Mouse (Mus musculus) olfactory bulb, adult 2 months (tissue): Measurements from ENCODE around the gene Ubr1. TPM values are rescaled to one million over a fixed set of nuclear protein-coding genes. Genes with fewer than 3 reads are reported as not detected.

Experiments
- H3K27ac ChIP-seq: fragments of 200-500 bp; 2 replicates; pipeline ENCODE4 v1.5.1; 2012; ENCODE audit warnings: low read depth, low read length; ENCODE audit not compliant: insufficient read depth
- H3K4me1 ChIP-seq: fragments of 200-500 bp; 2 replicates; pipeline ENCODE4 v1.6.1; 2012; ENCODE audit warnings: low read length; ENCODE audit not compliant: control insufficient read depth, insufficient read depth
- H3K4me3 ChIP-seq: fragments of 200-500 bp; 2 replicates; pipeline ENCODE4 v1.5.1; 2012; ENCODE audit warnings: mild to moderate bottlenecking, low read depth, low read length, moderate library complexity; ENCODE audit not compliant: insufficient read depth
- CTCF ChIP-seq: fragments of 200-500 bp; IDR thresholded peaks from 2 replicates; pipeline ENCODE4 v1.5.1; 2012; ENCODE audit warnings: low read depth, mild to moderate bottlenecking, low read length, moderate library complexity; ENCODE audit not compliant: insufficient read depth
- POLR2A ChIP-seq: fragments of 200-500 bp; IDR thresholded peaks from 2 replicates; pipeline ENCODE4 v1.6.1; 2012; ENCODE audit warnings: mild to moderate bottlenecking, low read depth, low read length, moderate library complexity; ENCODE audit not compliant: insufficient read depth
- WGBS: fragments of 180-500 bp; shearing (Covaris S2); methylation state at CpG from one replicate; pipeline ENCODE4 v1.1.7; 2018; 5-methylcytosine and 5-hydroxymethylcytosine counted together
- polyA plus RNA-seq: library from polyadenylated mRNA; stranded (reverse); fragments of >200 nt; gene quantifications from 2 replicates; pipeline ENCODE4 v1.2.4, GENCODE M21; 2012; ENCODE audit warnings: low replicate concordance; ENCODE audit not compliant: missing spikeins, insufficient read depth, insufficient read length

The Ubr1 gene
- polyA plus RNA-seq, 1 experiment: not detected

- TF ChIP-seq POLR2A (no peak), CTCF (no peak)
- 91% methylated on average over 1 of the region's 1 CpGs for WGBS
- Histone ChIP-seq H3K4me1 (no peaks in the 10 kb centered on the region), H3K4me3 (no peak overlapping the region), H3K27ac (no peak overlapping the region)
These were observed 10.3 kb downstream of the Ubr1 start for GRCm38 (mm10) chr2:120960261-120960660.

- 94% methylated on average over 5 of the region's 5 CpGs for WGBS
- TF ChIP-seq CTCF: no peak
- no peak for TF ChIP-seq POLR2A
These were observed 10.7 kb downstream of the Ubr1 start for GRCm38 (mm10) chr2:120959827-120960226.

GRCm38 (mm10) chr2:120959363-120959762 is 11.2 kb downstream of the Ubr1 start:
- Histone ChIP-seq H3K4me1 (no peaks in the 10 kb centered on the region), H3K4me3 (no peak overlapping the region), H3K27ac (no peak overlapping the region)
- WGBS: 83% methylated on average over 2 of the region's 2 CpGs
- TF ChIP-seq POLR2A: no peak
- TF ChIP-seq CTCF: no peak

More at GRCm38 (mm10) chr2:120959827-120960226, 10.7 kb downstream of the Ubr1 start:
- Histone ChIP-seq H3K27ac (no peak overlapping the region), H3K4me3 (no peak overlapping the region), H3K4me1 (no peaks in the 10 kb centered on the region)

GRCm38 (mm10) chr2:120952176-120952938 is 18.2 kb downstream of the Ubr1 start:
- TF ChIP-seq POLR2A: no peak
- TF ChIP-seq CTCF: no peak

GRCm38 (mm10) chr2:120951208-120951607 is 19.3 kb downstream of the Ubr1 start:
- no peak for TF ChIP-seq CTCF
- TF ChIP-seq POLR2A: no peak
- no peak overlapping the region for H3K4me3 ChIP-seq
- no peaks in the 10 kb centered on the region for H3K4me1 ChIP-seq
- 33% methylated on average over 5 of the region's 5 CpGs for WGBS
- H3K27ac ChIP-seq: no peak overlapping the region

More at GRCm38 (mm10) chr2:120952176-120952938, 18.2 kb downstream of the Ubr1 start:
- Histone ChIP-seq H3K27ac (no peak overlapping the region), H3K4me1 (no peaks in the 10 kb centered on the region), H3K4me3 (no peak overlapping the region)
- WGBS: 37% methylated on average over 2 of the region's 2 CpGs

GRCm38 (mm10) chr2:120933038-120933437 is 37.5 kb downstream of the Ubr1 start:
- Histone ChIP-seq H3K4me1 (no peaks in the 10 kb centered on the region), H3K4me3 (no peak overlapping the region), H3K27ac (no peak overlapping the region)
- WGBS: 98% methylated on average over 3 of the region's 3 CpGs
- no peak for TF ChIP-seq POLR2A
- TF ChIP-seq CTCF: no peak

GRCm38 (mm10) chr2:120909556-120909955 is 61.0 kb downstream of the Ubr1 start:
- H3K4me1 ChIP-seq: no peaks in the 10 kb centered on the region
- H3K4me3 ChIP-seq: no peak overlapping the region
- H3K27ac ChIP-seq: no peak overlapping the region
- 78% methylated on average over 4 of the region's 4 CpGs for WGBS
- TF ChIP-seq CTCF: no peak
- no peak for TF ChIP-seq POLR2A

- Histone ChIP-seq H3K4me3 (no peak overlapping the region), H3K27ac (no peak overlapping the region), H3K4me1 (no peaks in the 10 kb centered on the region)
- 96% methylated on average over 3 of the region's 3 CpGs for WGBS
- no peak for TF ChIP-seq CTCF
- TF ChIP-seq POLR2A: no peak
These were observed 74.2 kb downstream of the Ubr1 start for GRCm38 (mm10) chr2:120896361-120896760.

GRCm38 (mm10) chr2:120887601-120888000 is 82.9 kb downstream of the Ubr1 start:
- no peak overlapping the region for H3K27ac ChIP-seq
- no peak for TF ChIP-seq CTCF
- no peak for TF ChIP-seq POLR2A
- 92% methylated on average over 5 of the region's 5 CpGs for WGBS
- H3K4me3 ChIP-seq: no peak overlapping the region
- H3K4me1 ChIP-seq: no peaks in the 10 kb centered on the region
